Mouse (Mus musculus) intestine, postnatal 0 days (tissue): ENCODE measurements at regions not wholly inside any gene's neighbourhood (a gene's known extent, or its start where the extent isn't known, plus 50 kb on each side); places are given as distances from the start of the nearest gene placed in this dataset.

Experiments
- ATAC-seq: fragments of 200-750 bp; cut with Nextera tagmentation; 2 replicates; pipeline ENCODE4 v1.8.0; 2017; ENCODE audit warnings: mild to moderate bottlenecking, moderate TSS enrichment, moderate library complexity
- H3K27ac ChIP-seq: fragments of 300-500 bp; sonication (generic); 2 replicates; pipeline ENCODE4 v1.5.1; 2014; ENCODE audit warnings: mild to moderate bottlenecking, low read depth, low read length, moderate library complexity
- H3K27me3 ChIP-seq: fragments of 300-500 bp; sonication (generic); replicated peaks from 2 replicates; pipeline ENCODE4 v1.6.1; 2014; ENCODE audit warnings: low read length, mixed read lengths; ENCODE audit not compliant: control insufficient read depth, insufficient read depth
- H3K36me3 ChIP-seq: fragments of 300-500 bp; sonication (generic); 2 replicates; pipeline ENCODE4 v1.6.1; 2014; ENCODE audit warnings: mild to moderate bottlenecking, moderate library complexity; ENCODE audit not compliant: control insufficient read depth, insufficient read depth
- H3K4me1 ChIP-seq: fragments of 300-500 bp; sonication (generic); replicated peaks from 2 replicates; pipeline ENCODE4 v1.6.1; 2014; ENCODE audit warnings: antibody characterized with exemption, low read length, mixed read lengths; ENCODE audit not compliant: control insufficient read depth, insufficient read depth
- H3K4me2 ChIP-seq: fragments of 300-500 bp; sonication (generic); replicated peaks from 2 replicates; pipeline ENCODE4 v1.6.1; 2014; ENCODE audit warnings: low read depth, mild to moderate bottlenecking, moderate library complexity
- H3K4me3 ChIP-seq: fragments of 300-500 bp; sonication (generic); 2 replicates; pipeline ENCODE4 v1.5.1; 2014; ENCODE audit warnings: low read depth, low read length
- H3K9ac ChIP-seq: fragments of 300-500 bp; sonication (generic); 2 replicates; pipeline ENCODE4 v1.6.1; 2014; ENCODE audit warnings: mild to moderate bottlenecking, low read depth, low read length
- H3K9me3 ChIP-seq: fragments of 300-500 bp; sonication (generic); 2 replicates; pipeline ENCODE4 v1.6.1; 2016; ENCODE audit warnings: mixed run types; ENCODE audit not compliant: control insufficient read depth
- CTCF ChIP-seq: sonication (generic); IDR thresholded peaks from 2 replicates; pipeline ENCODE4 v1.5.1; 2016; ENCODE audit warnings: low read depth, mild to moderate bottlenecking, control low read depth, antibody characterized with exemption, moderate library complexity
- WGBS: fragments of 180-500 bp; shearing (Covaris S2); extraction: QIAGEN DNeasy Blood & Tissue Kit; methylation state at CpG from one replicate; pipeline ENCODE4 v1.1.7; 2014; 5-methylcytosine and 5-hydroxymethylcytosine counted together

DNA sequence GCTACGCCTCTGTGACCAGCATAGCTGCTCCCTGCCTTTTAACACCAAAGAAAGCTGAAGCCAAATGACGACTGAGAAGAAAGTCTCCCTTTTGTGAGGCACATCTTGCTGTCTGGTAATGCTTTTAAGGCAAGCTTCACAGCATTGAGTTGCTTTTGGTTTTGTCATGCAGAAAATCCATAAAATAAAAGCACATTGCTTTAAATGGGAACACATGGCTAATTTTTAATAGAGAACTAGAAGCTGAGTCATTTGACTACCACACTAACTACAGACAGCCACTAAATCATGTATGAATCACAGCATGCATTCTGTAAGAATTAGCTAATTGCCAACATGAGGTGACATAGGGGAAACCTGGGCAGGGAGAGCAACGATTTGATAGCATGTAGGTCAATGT, 579.1 kb downstream of the Fat4 start:
- Histone ChIP-seq H3K9ac (no peak overlapping the region), H3K36me3 (no peaks in the 10 kb centered on the region), H3K4me2 (no peak overlapping the region), H3K27ac (no peak overlapping the region), H3K4me3 (no peak overlapping the region), H3K27me3 (no peaks in the 10 kb centered on the region), H3K9me3 (no peaks in the 10 kb centered on the region), H3K4me1 (no peaks in the 10 kb centered on the region)
- TF ChIP-seq CTCF: no peak
- ATAC-seq: no peak
- 85% methylated on average over 3 of the region's 3 CpGs for WGBS

GRCm38 (mm10) chr3:39489392-39489791, 602.7 kb downstream of the Fat4 start:
- 67% methylated on average over 7 of the region's 7 CpGs for WGBS

GRCm38 (mm10) chr3:39494363-39494762, 607.6 kb downstream of the Fat4 start:
- H3K4me3 ChIP-seq: no peak overlapping the region
- H3K4me1 ChIP-seq: no peaks in the 10 kb centered on the region
- no peak overlapping the region for H3K9ac ChIP-seq
- no peak for TF ChIP-seq CTCF
- WGBS: 88% methylated on average over 3 of the region's 3 CpGs
- no peak overlapping the region for H3K4me2 ChIP-seq
- H3K27ac ChIP-seq: no peak overlapping the region
- H3K9me3 ChIP-seq: no peaks in the 10 kb centered on the region
- H3K27me3 ChIP-seq: no peaks in the 10 kb centered on the region
- no peaks in the 10 kb centered on the region for H3K36me3 ChIP-seq
- ATAC-seq: no peak

More at GRCm38 (mm10) chr3:39489392-39489791, 602.7 kb downstream of the Fat4 start:
- Histone ChIP-seq H3K9me3 (no peaks in the 10 kb centered on the region), H3K4me3 (no peak overlapping the region), H3K36me3 (no peaks in the 10 kb centered on the region), H3K9ac (no peak overlapping the region), H3K27ac (no peak overlapping the region), H3K4me1 (no peaks in the 10 kb centered on the region), H3K4me2 (no peak overlapping the region), H3K27me3 (no peaks in the 10 kb centered on the region)
- no peak for ATAC-seq
- TF ChIP-seq CTCF: no peak

- Histone ChIP-seq H3K27ac (no peak overlapping the region), H3K36me3 (no peaks in the 10 kb centered on the region), H3K4me3 (no peak overlapping the region), H3K4me2 (no peak overlapping the region), H3K27me3 (no peaks in the 10 kb centered on the region), H3K4me1 (no peaks in the 10 kb centered on the region), H3K9me3 (no peaks in the 10 kb centered on the region), H3K9ac (no peak overlapping the region)
- no peak for TF ChIP-seq CTCF
- WGBS: 91% methylated on average over 5 of the region's 5 CpGs
- no peak for ATAC-seq
Measured at GRCm38 (mm10) chr3:39528087-39528486, 641.3 kb downstream of the Fat4 start.

GRCm38 (mm10) chr3:39537515-39537914, 650.8 kb downstream of the Fat4 start:
- Histone ChIP-seq H3K4me2 (no peak overlapping the region), H3K27ac (no peak overlapping the region), H3K9ac (no peak overlapping the region), H3K4me1 (no peaks in the 10 kb centered on the region), H3K27me3 (no peaks in the 10 kb centered on the region), H3K9me3 (no peaks in the 10 kb centered on the region), H3K4me3 (no peak overlapping the region), H3K36me3 (no peaks in the 10 kb centered on the region)
- ATAC-seq: no peak
- no peak for TF ChIP-seq CTCF
- WGBS: 88% methylated on average over 2 of the region's 2 CpGs

DNA sequence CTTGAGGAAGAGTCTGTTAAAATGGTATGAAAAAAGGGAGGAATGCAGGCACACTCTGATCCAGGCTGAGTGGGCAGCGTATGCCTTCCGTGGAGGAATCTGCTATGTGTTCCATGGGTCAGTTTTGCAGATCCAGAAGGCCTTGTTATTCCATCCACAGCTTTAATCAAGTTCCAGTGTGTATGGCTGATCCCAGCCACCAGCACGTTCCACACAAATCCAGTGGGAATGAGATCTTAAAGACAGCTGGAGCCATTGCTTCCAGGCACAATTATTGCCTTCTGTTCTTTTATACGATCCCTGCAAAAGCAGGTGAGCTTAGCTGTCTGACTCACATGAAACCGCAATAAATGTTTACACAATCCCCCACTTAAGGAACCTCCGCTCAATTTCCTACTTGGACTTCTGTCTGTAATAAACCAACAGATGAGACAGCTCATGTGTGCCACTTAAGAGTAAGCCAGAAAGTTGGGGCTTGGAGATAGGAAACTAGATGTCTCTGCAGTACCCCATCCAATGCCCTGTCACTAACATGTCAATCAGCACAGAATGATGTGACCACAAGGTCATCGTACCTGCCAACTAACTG, 653.9 kb downstream of the Fat4 start:
- WGBS: 56% methylated on average over 7 of the region's 7 CpGs
- ATAC-seq: no peak
- H3K9ac ChIP-seq: no peak overlapping the region
- H3K27me3 ChIP-seq: no peaks in the 10 kb centered on the region
- H3K9me3 ChIP-seq: no peaks in the 10 kb centered on the region
- TF ChIP-seq CTCF: no peak
- no peaks in the 10 kb centered on the region for H3K36me3 ChIP-seq
- H3K4me3 ChIP-seq: no peak overlapping the region
- H3K4me2 ChIP-seq: no peak overlapping the region
- no peaks in the 10 kb centered on the region for H3K4me1 ChIP-seq
- H3K27ac ChIP-seq: no peak overlapping the region
